Mouse (Mus musculus) limb, embryonic 10.5 days (tissue): ENCODE measurements around the gene Mest. TPM values are rescaled to one million over a fixed set of nuclear protein-coding genes. Genes with fewer than 3 reads are reported as not detected.

Experiments
- DNase-seq: peaks from one replicate; pipeline ENCODE4 v3.0.0-alpha.2; 2017; ENCODE audit warnings: low spot score
- H3K27ac ChIP-seq: fragments of 300-500 bp; sonication (generic); 2 replicates; pipeline ENCODE4 v1.5.1; 2016; ENCODE audit warnings: mild to moderate bottlenecking
- H3K27me3 ChIP-seq: fragments of 300-500 bp; sonication (generic); 2 replicates; pipeline ENCODE4 v1.6.1; 2016; ENCODE audit warnings: low read depth, mild to moderate bottlenecking; ENCODE audit not compliant: poor library complexity, severe bottlenecking
- H3K36me3 ChIP-seq: fragments of 300-500 bp; sonication (generic); 2 replicates; pipeline ENCODE4 v1.6.1; 2016; ENCODE audit warnings: mild to moderate bottlenecking, moderate library complexity
- H3K4me1 ChIP-seq: fragments of 300-500 bp; sonication (generic); 2 replicates; pipeline ENCODE4 v1.6.1; 2016
- H3K4me3 ChIP-seq: fragments of 300-500 bp; sonication (generic); 2 replicates; pipeline ENCODE4 v1.5.1; 2016; ENCODE audit warnings: mild to moderate bottlenecking, moderate library complexity
- H3K9me3 ChIP-seq: fragments of 300-500 bp; sonication (generic); replicated peaks from 2 replicates; pipeline ENCODE4 v1.6.1; 2016; ENCODE audit warnings: mild to moderate bottlenecking
- WGBS: fragments of 180-500 bp; shearing (Covaris S2); methylation state at CpG from one replicate; pipeline ENCODE4 v1.1.7; 2016; 5-methylcytosine and 5-hydroxymethylcytosine counted together
- polyA plus RNA-seq: library from polyadenylated mRNA; unstranded; fragments of >200 nt; fragmentation: Nextera tagmentation; extraction: Ambion mirVana; gene quantifications from 2 replicates; pipeline ENCODE4 v1.2.1, GENCODE M21; 2016

Gene Mest
- polyA plus RNA-seq, 1 experiment from 2014 or later = 3,140 TPM

GRCm38 (mm10) chr6:30711365-30711763, 12.0 kb upstream of the Mest start:
- 27% methylated on average over 10 of the region's 10 CpGs for WGBS
- no peaks in the 10 kb centered on the region for H3K27me3 ChIP-seq
- no peaks in the 10 kb centered on the region for H3K9me3 ChIP-seq
- H3K4me1 ChIP-seq = peaks cover 75% of the 10 kb centered on the region
- peaks cover 9% of the 10 kb centered on the region for H3K36me3 ChIP-seq
- peak overlapping the region; percentile 97 for H3K27ac ChIP-seq
- DNase-seq = no peak
- peak overlapping the region; percentile 36; the same call in 1 of the 2 replicates for H3K4me3 ChIP-seq

- Histone ChIP-seq H3K9me3 (no peaks in the 10 kb centered on the region), H3K36me3 (peaks cover 7% of the 10 kb centered on the region), H3K4me3 (no peak overlapping the region), H3K4me1 (peaks cover 77% of the 10 kb centered on the region), H3K27ac (peak overlapping the region; percentile 97), H3K27me3 (no peaks in the 10 kb centered on the region)
- no peak for DNase-seq
- WGBS = 50% methylated on average over 7 of the region's 7 CpGs
Measured at GRCm38 (mm10) chr6:30712484-30712883, 10.9 kb upstream of the Mest start.

GRCm38 (mm10) chr6:30713455-30713854, 9.9 kb upstream of the Mest start:
- Histone ChIP-seq H3K27ac (peak overlapping the region; percentile 80), H3K4me1 (peaks cover 77% of the 10 kb centered on the region), H3K4me3 (no peak overlapping the region), H3K9me3 (no peaks in the 10 kb centered on the region), H3K36me3 (no peaks in the 10 kb centered on the region), H3K27me3 (no peaks in the 10 kb centered on the region)
- WGBS = 74% methylated on average over 6 of the region's 6 CpGs
- DNase-seq = no peak

- Histone ChIP-seq H3K27me3 (no peaks in the 10 kb centered on the region), H3K9me3 (no peaks in the 10 kb centered on the region), H3K4me3 (no peak overlapping the region), H3K4me1 (peaks cover 75% of the 10 kb centered on the region), H3K27ac (peak overlapping the region; percentile 80), H3K36me3 (no peaks in the 10 kb centered on the region)
- 77% methylated on average over 11 of the region's 11 CpGs for WGBS
- DNase-seq = no peak
Measured at GRCm38 (mm10) chr6:30713896-30714295, 9.5 kb upstream of the Mest start.

- H3K4me1 ChIP-seq = peaks cover 64% of the 10 kb centered on the region
- DNase-seq = no peak
- no peaks in the 10 kb centered on the region for H3K36me3 ChIP-seq
- no peak overlapping the region for H3K4me3 ChIP-seq
- H3K9me3 ChIP-seq = no peaks in the 10 kb centered on the region
- no peaks in the 10 kb centered on the region for H3K27me3 ChIP-seq
- peak overlapping the region; percentile 80 for H3K27ac ChIP-seq
- WGBS = 63% methylated on average over 5 of the region's 5 CpGs
Measured at GRCm38 (mm10) chr6:30714891-30715471, 8.4 kb upstream of the Mest start.

- no peaks in the 10 kb centered on the region for H3K9me3 ChIP-seq
- H3K36me3 ChIP-seq = no peaks in the 10 kb centered on the region
- peak overlapping the region; percentile 80 for H3K27ac ChIP-seq
- peaks cover 64% of the 10 kb centered on the region for H3K4me1 ChIP-seq
- no peak overlapping the region for H3K4me3 ChIP-seq
- peak; percentile 23 for DNase-seq
- WGBS = 91% methylated on average over 7 of the region's 7 CpGs
- no peaks in the 10 kb centered on the region for H3K27me3 ChIP-seq
Measured at GRCm38 (mm10) chr6:30716796-30717195, 6.6 kb upstream of the Mest start.

- H3K36me3 ChIP-seq = no peaks in the 10 kb centered on the region
- WGBS = 78% methylated on average over 4 of the region's 4 CpGs
- no peak for DNase-seq
- H3K27me3 ChIP-seq = no peaks in the 10 kb centered on the region
- H3K4me1 ChIP-seq = peaks cover 42% of the 10 kb centered on the region
- no peak overlapping the region for H3K4me3 ChIP-seq
- peak overlapping the region; percentile 67 for H3K27ac ChIP-seq
- H3K9me3 ChIP-seq = no peaks in the 10 kb centered on the region
Measured at GRCm38 (mm10) chr6:30722385-30723164, 772 bp upstream of the Mest start.

GRCm38 (mm10) chr6:30730301-30730971, 7.1 kb downstream of the Mest start:
- WGBS = 74% methylated on average over 12 of the region's 12 CpGs
- Histone ChIP-seq H3K4me1 (peaks cover 40% of the 10 kb centered on the region), H3K27me3 (no peaks in the 10 kb centered on the region), H3K27ac (peak overlapping the region; percentile 50), H3K4me3 (no peak overlapping the region), H3K36me3 (peaks cover 11% of the 10 kb centered on the region; the same call in 1 of the 2 replicates), H3K9me3 (peaks cover 6% of the 10 kb centered on the region)
- no peak for DNase-seq

GRCm38 (mm10) chr6:30732571-30733130, 9.3 kb downstream of the Mest start:
- Histone ChIP-seq H3K36me3 (peaks cover 22% of the 10 kb centered on the region), H3K4me1 (peaks cover 50% of the 10 kb centered on the region), H3K9me3 (peaks cover 13% of the 10 kb centered on the region), H3K27ac (peak overlapping the region; percentile 92), H3K27me3 (no peaks in the 10 kb centered on the region), H3K4me3 (peak overlapping the region; percentile 20; the same call in 1 of the 2 replicates)
- WGBS = 44% methylated on average over 18 of the region's 18 CpGs
- DNase-seq = no peak

GRCm38 (mm10) chr6:30734465-30734864, 11.1 kb downstream of the Mest start:
- no peak for DNase-seq
- no peaks in the 10 kb centered on the region for H3K27me3 ChIP-seq
- H3K27ac ChIP-seq = peak overlapping the region; percentile 92
- peaks cover 23% of the 10 kb centered on the region for H3K9me3 ChIP-seq
- peak overlapping the region; percentile 62 for H3K4me3 ChIP-seq
- 70% methylated on average over 6 of the region's 6 CpGs for WGBS
- H3K4me1 ChIP-seq = peaks cover 51% of the 10 kb centered on the region
- peaks cover 33% of the 10 kb centered on the region for H3K36me3 ChIP-seq

GRCm38 (mm10) chr6:30734988-30735727, 11.8 kb downstream of the Mest start:
- H3K36me3 ChIP-seq = peaks cover 39% of the 10 kb centered on the region
- H3K4me3 ChIP-seq = peak overlapping the region; percentile 62

GRCm38 (mm10) chr6:30735728-30736371, 12.5 kb downstream of the Mest start:
- 49% methylated on average over 15 of the region's 15 CpGs for WGBS
- Histone ChIP-seq H3K9me3 (peaks cover 23% of the 10 kb centered on the region), H3K36me3 (peaks cover 46% of the 10 kb centered on the region), H3K4me3 (peak overlapping the region; percentile 62), H3K4me1 (peaks cover 38% of the 10 kb centered on the region), H3K27ac (peak overlapping the region; percentile 92), H3K27me3 (no peaks in the 10 kb centered on the region)
- DNase-seq = peak; percentile 61

More at GRCm38 (mm10) chr6:30734988-30735727, 11.8 kb downstream of the Mest start:
- H3K27me3 ChIP-seq = no peaks in the 10 kb centered on the region
- peaks cover 23% of the 10 kb centered on the region for H3K9me3 ChIP-seq
- 55% methylated on average over 22 of the region's 22 CpGs for WGBS
- DNase-seq = no peak
- H3K4me1 ChIP-seq = peaks cover 45% of the 10 kb centered on the region
- H3K27ac ChIP-seq = peak overlapping the region; percentile 92
